Mouse (Mus musculus): ENCODE results near the gene Nelfb. TPM values are rescaled to one million over a fixed set of nuclear protein-coding genes. Genes with fewer than 3 reads are reported as not detected.

The Nelfb gene
- total RNA-seq, 2 experiments from 2014 or later, result 62.6 to 65.1 TPM

GRCm38 (mm10) chr2:25233421-25233820 lies 22.1 kb upstream of the Nelfb start:
- intact Hi-C loops (cut with DNase I), result no loop called here
- DNase-seq, result no peak

GRCm38 (mm10) chr2:25231038-25231437 lies 19.7 kb upstream of the Nelfb start:
- intact Hi-C loops (cut with DNase I), result no loop called here
- DNase-seq, result no peak

- intact Hi-C loops (cut with DNase I), result no loop called here
- no peak for DNase-seq
These were observed 19.3 kb upstream of the Nelfb start for GRCm38 (mm10) chr2:25230581-25230980.

GRCm38 (mm10) chr2:25229582-25229981 lies 18.3 kb upstream of the Nelfb start:
- DNase-seq, result no peak
- intact Hi-C loops (cut with DNase I), result no loop called here

- no peak for DNase-seq
- intact Hi-C loops (cut with DNase I), result no loop called here
These were observed 17.8 kb upstream of the Nelfb start for GRCm38 (mm10) chr2:25228995-25229530.

- intact Hi-C loops (cut with DNase I), result no loop called here
- DNase-seq, result peak; percentile 83
These were observed 17.2 kb upstream of the Nelfb start for GRCm38 (mm10) chr2:25228431-25228889.

GRCm38 (mm10) chr2:25227406-25227805 lies 16.1 kb upstream of the Nelfb start:
- intact Hi-C loops (cut with DNase I), result no loop called here
- DNase-seq, result no peak

- DNase-seq, result no peak
These were observed 15.6 kb upstream of the Nelfb start for GRCm38 (mm10) chr2:25226864-25227263.

GRCm38 (mm10) chr2:25225811-25226379 lies 14.6 kb upstream of the Nelfb start:
- intact Hi-C loops (cut with DNase I), result loop anchor here (1.0 kb wide), 1 partner anchor 33 kb away; no protein-coding TSS in a partner anchor

More at GRCm38 (mm10) chr2:25226864-25227263, 15.6 kb upstream of the Nelfb start:
- intact Hi-C loops (cut with DNase I), result loop anchor here (1.0 kb wide), 1 partner anchor 34 kb away; no protein-coding TSS in a partner anchor

GRCm38 (mm10) chr2:25224766-25225752 lies 13.8 kb upstream of the Nelfb start:
- intact Hi-C loops (cut with DNase I), result loop anchor here (5.0 kb wide), 1 partner anchor 32 kb away; the partner anchor contains the start of gene Tmem203
- DNase-seq, result peak; percentile 99

More at GRCm38 (mm10) chr2:25225811-25226379, 14.6 kb upstream of the Nelfb start:
- DNase-seq, result no peak

GRCm38 (mm10) chr2:25224492-25224765 lies 13.1 kb upstream of the Nelfb start, which contains the start of gene Tubb4b:
Gene Tubb4b (minus strand): TSS chr2:25224702.
- intact Hi-C loops (cut with DNase I), result loop anchor here (5.0 kb wide), 1 partner anchor 33 kb away; the partner anchor contains the start of gene Tmem203
- DNase-seq, result no peak

GRCm38 (mm10) chr2:25223681-25224491 lies 12.6 kb upstream of the Nelfb start:
- DNase-seq, result peak; percentile 57
- intact Hi-C loops (cut with DNase I), result loop anchor here (5.0 kb wide), 1 partner anchor 33 kb away; the partner anchor contains the start of gene Tmem203

- intact Hi-C loops (cut with DNase I), result loop anchor here (5.0 kb wide), 1 partner anchor 36 kb away; the partner anchor contains the start of gene Tmem203
- DNase-seq, result no peak
These were observed 10.1 kb upstream of the Nelfb start for GRCm38 (mm10) chr2:25221331-25221772.

- intact Hi-C loops (cut with DNase I), result no loop called here
- DNase-seq, result no peak
These were observed 7.2 kb upstream of the Nelfb start, which contains the start of gene Fam166a for GRCm38 (mm10) chr2:25218445-25218844. Gene Fam166a (plus strand): TSS chr2:25218745.

GRCm38 (mm10) chr2:25217666-25218065 lies 6.4 kb upstream of the Nelfb start:
- no peak for DNase-seq
- intact Hi-C loops (cut with DNase I), result no loop called here

GRCm38 (mm10) chr2:25214444-25214843 lies 3.2 kb upstream of the Nelfb start, which contains the start of gene Stpg3:
Gene Stpg3 (minus strand): TSS chr2:25214637.
- intact Hi-C loops (cut with DNase I), result no loop called here
- DNase-seq, result no peak

GRCm38 (mm10) chr2:25213266-25213865 lies 2.1 kb upstream of the Nelfb start:
- intact Hi-C loops (cut with DNase I), result no loop called here
- no peak for DNase-seq

- no peak for DNase-seq
- intact Hi-C loops (cut with DNase I), result no loop called here
These were observed 603 bp downstream of the Nelfb start for GRCm38 (mm10) chr2:25210686-25211085.

- DNase-seq, result no peak
- intact Hi-C loops (cut with DNase I), result no loop called here
These were observed 3.7 kb downstream of the Nelfb start for GRCm38 (mm10) chr2:25207593-25207992.
